Mouse (Mus musculus) thymus, adult 18-20 months (tissue): Measurements from ENCODE around the gene Dlg2.

Experiments
- DNase-seq, 2 experiments: peaks; one replicate each; pipeline ENCODE4 v3.0.0; 2022; ENCODE audit warnings: mixed read lengths in 2 of 2

Gene Dlg2

GRCm38 (mm10) chr7:90476313-90477245, at the start of gene Dlg2:
TSS of gene Dlg2 (plus strand) at chr7:90476672.
- DNase-seq, result no peak

- no peak for DNase-seq
Measured at GRCm38 (mm10) chr7:90427006-90427405, 49.5 kb upstream of the Dlg2 start.

- no peak for DNase-seq
Measured at GRCm38 (mm10) chr7:90432221-90432620, 44.3 kb upstream of the Dlg2 start.

- no peak for DNase-seq
Measured at GRCm38 (mm10) chr7:90440044-90440443, 36.4 kb upstream of the Dlg2 start.

GRCm38 (mm10) chr7:90442070-90442469, 34.4 kb upstream of the Dlg2 start:
- DNase-seq, result no peak

GRCm38 (mm10) chr7:90442518-90443080, 33.9 kb upstream of the Dlg2 start, which contains the start of gene Crebzf:
TSS of gene Crebzf (plus strand) at chr7:90442729.
- peak; percentile 91 to 94 for DNase-seq

- DNase-seq, result peak; percentile 58 to 66
Measured at GRCm38 (mm10) chr7:90443101-90444091, 33.1 kb upstream of the Dlg2 start.

GRCm38 (mm10) chr7:90444206-90444605, 32.3 kb upstream of the Dlg2 start:
- no peak for DNase-seq

- DNase-seq, result no peak
Measured at GRCm38 (mm10) chr7:90456149-90456844, 20.2 kb upstream of the Dlg2 start.

GRCm38 (mm10) chr7:90456845-90457468, 19.5 kb upstream of the Dlg2 start, which contains the start of gene Tmem126a:
TSS of gene Tmem126a (minus strand) at chr7:90457229.
- DNase-seq, result peak; percentile 44 to 59

GRCm38 (mm10) chr7:90457517-90457916, 19.0 kb upstream of the Dlg2 start:
- no peak for DNase-seq

GRCm38 (mm10) chr7:90460330-90460729, 16.1 kb upstream of the Dlg2 start:
- DNase-seq, result no peak

GRCm38 (mm10) chr7:90460930-90461329, 15.5 kb upstream of the Dlg2 start:
- peak; percentile 36 to 39 for DNase-seq

GRCm38 (mm10) chr7:90461441-90461840, 15.0 kb upstream of the Dlg2 start:
- DNase-seq, result no peak

GRCm38 (mm10) chr7:90473511-90473910, 3.0 kb upstream of the Dlg2 start:
- DNase-seq, result no peak

- peak; percentile 99 for DNase-seq
Measured at GRCm38 (mm10) chr7:90475793-90476312, 619 bp upstream of the Dlg2 start, which contains the start of gene Tmem126b. TSS of gene Tmem126b (minus strand) at chr7:90476001.

GRCm38 (mm10) chr7:90482607-90483006, 6.1 kb downstream of the Dlg2 start:
- no peak for DNase-seq

GRCm38 (mm10) chr7:90508124-90508523, 31.7 kb downstream of the Dlg2 start:
- no peak for DNase-seq

GRCm38 (mm10) chr7:90512293-90512692, 35.8 kb downstream of the Dlg2 start:
- no peak for DNase-seq

- no peak for DNase-seq
Measured at GRCm38 (mm10) chr7:90539481-90540402, 63.3 kb downstream of the Dlg2 start.
